In the genomic region with DNA sequence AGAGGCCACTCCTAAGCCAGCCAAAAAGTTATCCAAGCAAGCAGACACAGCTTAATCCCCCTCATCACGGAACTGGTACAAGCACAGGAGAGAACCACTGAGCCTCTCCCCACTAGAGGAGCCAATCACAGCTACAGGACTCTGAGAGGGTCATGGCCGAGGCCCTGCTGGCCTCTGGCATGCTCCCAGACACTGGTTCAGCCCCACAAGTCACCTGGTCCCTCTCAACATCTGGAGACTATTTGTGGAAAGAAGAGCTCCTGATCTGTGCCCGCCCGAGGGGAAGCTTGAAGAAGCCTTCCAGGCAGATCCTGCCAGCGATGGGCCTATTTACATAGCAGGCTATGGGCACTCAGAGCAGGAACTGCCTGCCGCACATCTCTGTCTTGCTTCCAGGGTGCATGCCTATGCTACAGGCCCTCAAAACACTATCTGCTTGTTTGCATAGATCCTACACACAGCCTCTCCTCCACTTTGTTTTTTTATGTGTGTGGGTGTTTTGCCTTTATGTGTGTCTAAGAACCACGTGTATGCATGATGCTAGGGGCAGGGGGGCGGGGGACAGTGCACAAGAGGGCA, we compare ENCODE assay signal across 16 mouse cellular contexts.
DNase-seq lines count a peak whose midpoint lies in the region; ATAC-seq and TF ChIP-seq lines count a peak whose summit lies in the region.
"Had no signal": no experiment of that assay in that cellular context is flagged by ENCODE, and none has a peak within 500 bp of the region (broad histone marks: within the 10 kb centered on the region; RNA-seq: fewer than 3 reads in every experiment).

No protein-coding gene starts in this region.

- no peak overlapping the region for H3K9ac ChIP-seq in hindbrain, embryonic 12.5 days
- H3K9ac ChIP-seq in hindbrain, embryonic 14.5 days = no peak overlapping the region
- no peak overlapping the region for H3K9ac ChIP-seq in midbrain, embryonic 14.5 days (replicated peaks; ENCODE audit: low read length)
- no peak overlapping the region for H3K9ac ChIP-seq in heart, adult 2 months (ENCODE audit: low read depth, low read length)
- H3K9ac ChIP-seq: embryonic facial prominence, embryonic 15.5 days; hindbrain, embryonic 15.5 days; liver, embryonic 13.5 days had no signal

- no peak for ATAC-seq in hindbrain, embryonic 12.5 days (ENCODE audit: low FRiP score)
- ATAC-seq in hindbrain, embryonic 14.5 days (ENCODE audit: low FRiP score) = no peak
- no peak for ATAC-seq in midbrain, embryonic 14.5 days (ENCODE audit: low FRiP score, low TSS enrichment)
- no peak for ATAC-seq in inflammation-experienced regulatory T-cells, adult 6 months
- ATAC-seq: CD4-positive, CD25-positive, alpha-beta regulatory T cell, adult 4 months; forebrain, embryonic 14.5 days had no signal

- no peaks in the 10 kb centered on the region for H3K27me3 ChIP-seq in hindbrain, embryonic 12.5 days
- H3K27me3 ChIP-seq in hindbrain, embryonic 14.5 days (ENCODE audit: control insufficient read depth, insufficient read depth, low read length) = no peaks in the 10 kb centered on the region
- no peaks in the 10 kb centered on the region for H3K27me3 ChIP-seq in midbrain, embryonic 14.5 days (ENCODE audit: control insufficient read depth, insufficient read depth, low read length)
- H3K27me3 ChIP-seq in midbrain, embryonic 10.5 days (ENCODE audit: low read depth, poor library complexity, severe bottlenecking) = no peaks in the 10 kb centered on the region
- no peaks in the 10 kb centered on the region for H3K27me3 ChIP-seq in heart, adult 2 months (ENCODE audit: control insufficient read depth, insufficient read depth, low read length)
- H3K27me3 ChIP-seq: embryonic facial prominence, embryonic 15.5 days; hindbrain, embryonic 15.5 days; liver, embryonic 13.5 days had no signal

- no peaks in the 10 kb centered on the region for H3K79me2 ChIP-seq in heart, adult 2 months (replicated peaks; ENCODE audit: control insufficient read depth, insufficient read depth, low read length)

- no peak overlapping the region for H3K4me2 ChIP-seq in hindbrain, embryonic 12.5 days (replicated peaks)
- H3K4me2 ChIP-seq in hindbrain, embryonic 14.5 days (replicated peaks) = no peak overlapping the region
- H3K4me2 ChIP-seq in midbrain, embryonic 14.5 days (ENCODE audit: low read length) = no peak overlapping the region
- H3K4me2 ChIP-seq: embryonic facial prominence, embryonic 15.5 days; hindbrain, embryonic 15.5 days; liver, embryonic 13.5 days had no signal

- TF ChIP-seq POLR2A in heart, adult 2 months (IDR thresholded peaks at IDR 0.05; ENCODE audit: insufficient read depth, low read depth, low read length) = no peak

- H3K36me3 ChIP-seq in hindbrain, embryonic 12.5 days = no peaks in the 10 kb centered on the region
- H3K36me3 ChIP-seq in hindbrain, embryonic 14.5 days (replicated peaks; ENCODE audit: control insufficient read depth, insufficient read depth) = no peaks in the 10 kb centered on the region
- no peaks in the 10 kb centered on the region for H3K36me3 ChIP-seq in midbrain, embryonic 14.5 days (ENCODE audit: control insufficient read depth, insufficient read depth, low read length)
- H3K36me3 ChIP-seq in midbrain, embryonic 10.5 days = no peaks in the 10 kb centered on the region
- H3K36me3 ChIP-seq in heart, adult 2 months (ENCODE audit: control insufficient read depth, insufficient read depth, low read length) = no peaks in the 10 kb centered on the region
- H3K36me3 ChIP-seq: embryonic facial prominence, embryonic 15.5 days; hindbrain, embryonic 15.5 days; liver, embryonic 13.5 days had no signal

- no peak for TF ChIP-seq CTCF in heart, adult 2 months (IDR thresholded peaks at IDR 0.05)

- H3K27ac ChIP-seq in hindbrain, embryonic 12.5 days = peak overlapping the region; percentile 52; the same call in 1 of the 2 replicates
- H3K27ac ChIP-seq in hindbrain, embryonic 14.5 days = no peak overlapping the region
- no peak overlapping the region for H3K27ac ChIP-seq in midbrain, embryonic 14.5 days (replicated peaks; ENCODE audit: low read depth, low read length)
- no peak overlapping the region; the same call in 1 of the 2 replicates for H3K27ac ChIP-seq in midbrain, embryonic 10.5 days (replicated peaks)
- peak overlapping the region; percentile 44; the same call in 1 of the 2 replicates for H3K27ac ChIP-seq in heart, adult 2 months
- H3K27ac ChIP-seq: embryonic facial prominence, embryonic 15.5 days; hindbrain, embryonic 15.5 days; liver, embryonic 13.5 days had no signal

- H3K9me3 ChIP-seq in hindbrain, embryonic 12.5 days (replicated peaks) = no peaks in the 10 kb centered on the region
- no peaks in the 10 kb centered on the region for H3K9me3 ChIP-seq in hindbrain, embryonic 14.5 days (ENCODE audit: control insufficient read depth, low read length)
- H3K9me3 ChIP-seq in midbrain, embryonic 14.5 days (ENCODE audit: control insufficient read depth, low read length) = no peaks in the 10 kb centered on the region
- no peaks in the 10 kb centered on the region for H3K9me3 ChIP-seq in midbrain, embryonic 10.5 days (replicated peaks)
- H3K9me3 ChIP-seq: embryonic facial prominence, embryonic 15.5 days; hindbrain, embryonic 15.5 days; liver, embryonic 13.5 days had no signal

- no peak for TF ChIP-seq EP300 in heart, adult 2 months (IDR thresholded peaks at IDR 0.05; ENCODE audit: insufficient read depth, low read depth, low read length)

- no peak for DNase-seq in hindbrain, embryonic 14.5 days (ENCODE audit: low spot score)
- peak; percentile 19 for DNase-seq in midbrain, embryonic 14.5 days
- DNase-seq in midbrain, embryonic 10.5 days (ENCODE audit: low spot score) = no peak
- DNase-seq in heart, adult 2 months = peak; percentile 42 to 49
- DNase-seq in mesoderm, embryonic 11.5 days (ENCODE audit: low read depth, low spot score) = peak; percentile 21
- no peak for DNase-seq in left cerebral cortex, adult 11 months (ENCODE audit: low spot score)
- DNase-seq: cerebellum, adult 11-12 months; gastrocnemius, postnatal 10 days; liver, embryonic 13.5 days; right cerebral cortex, postnatal 4 days had no signal

- intact Hi-C loops in heart, adult 2 months (cut with DNase I) = no loop called here

- H3K4me1 ChIP-seq in hindbrain, embryonic 12.5 days = peaks cover 8% of the 10 kb centered on the region
- no peaks in the 10 kb centered on the region for H3K4me1 ChIP-seq in hindbrain, embryonic 14.5 days (replicated peaks; ENCODE audit: control insufficient read depth, insufficient read depth, low read length)
- no peaks in the 10 kb centered on the region for H3K4me1 ChIP-seq in midbrain, embryonic 14.5 days (ENCODE audit: control insufficient read depth, insufficient read depth, low read length)
- peaks cover 15% of the 10 kb centered on the region for H3K4me1 ChIP-seq in midbrain, embryonic 10.5 days
- peaks cover 13% of the 10 kb centered on the region for H3K4me1 ChIP-seq in heart, adult 2 months (ENCODE audit: control insufficient read depth, insufficient read depth, low read length)

- H3K4me3 ChIP-seq in hindbrain, embryonic 12.5 days = no peak overlapping the region
- no peak overlapping the region for H3K4me3 ChIP-seq in hindbrain, embryonic 14.5 days (replicated peaks; ENCODE audit: low read length)
- no peak overlapping the region for H3K4me3 ChIP-seq in midbrain, embryonic 14.5 days (replicated peaks; ENCODE audit: low read depth, low read length)
- H3K4me3 ChIP-seq in midbrain, embryonic 10.5 days = no peak overlapping the region
- H3K4me3 ChIP-seq in heart, adult 2 months = no peak overlapping the region
- H3K4me3 ChIP-seq: embryonic facial prominence, embryonic 15.5 days; hindbrain, embryonic 15.5 days; liver, embryonic 13.5 days had no signal

- WGBS in hindbrain, embryonic 12.5 days = 62% methylated on average over 8 of the region's 8 CpGs
- WGBS in hindbrain, embryonic 14.5 days = 63% methylated on average over 8 of the region's 8 CpGs
- 62% methylated on average over 8 of the region's 8 CpGs for WGBS in midbrain, embryonic 14.5 days
- WGBS in midbrain, embryonic 10.5 days = 58% methylated on average over 8 of the region's 8 CpGs
- 51% methylated on average over 8 of the region's 8 CpGs for WGBS in heart, adult 2 months

Comparison
In these comparisons a context has a peak if more than half of its experiments do, and no peak if none do; other contexts are left out.
1. H3K27ac ChIP-seq: peak in hindbrain, embryonic 12.5 days (single experiment) and heart, adult 2 months (single experiment); none in hindbrain, embryonic 14.5 days (single experiment), midbrain, embryonic 14.5 days (single experiment) and midbrain, embryonic 10.5 days (single experiment).
2. DNase-seq: peak in midbrain, embryonic 14.5 days (single experiment), heart, adult 2 months (2 of 2) and mesoderm, embryonic 11.5 days (single experiment); none in hindbrain, embryonic 14.5 days (single experiment), midbrain, embryonic 10.5 days (single experiment) and left cerebral cortex, adult 11 months (single experiment).